Mouse (Mus musculus) stomach, embryonic 14.5 days (tissue): ENCODE measurements around the gene Dnah7a. TPM values are rescaled to one million over a fixed set of nuclear protein-coding genes. Genes with fewer than 3 reads are reported as not detected.
"Not testable (repeated sequence)": the region's sequence is repeated elsewhere in the genome, so short reads cannot be mapped to it uniquely, and the experiment has no call there.

Experiments used
- ATAC-seq: fragments of 200-750 bp; cut with Nextera tagmentation; 2 replicates; pipeline ENCODE4 v1.8.0; 2017; ENCODE audit warnings: low read depth, moderate TSS enrichment; ENCODE audit not compliant: insufficient number of reproducible peaks, insufficient read depth, low FRiP score
- H3K27ac ChIP-seq: fragments of 300-500 bp; sonication (generic); 2 replicates; pipeline ENCODE4 v1.5.1; 2014; ENCODE audit warnings: mild to moderate bottlenecking, low read length, moderate library complexity, mixed read lengths
- H3K27me3 ChIP-seq: fragments of 300-500 bp; sonication (generic); 2 replicates; pipeline ENCODE4 v1.6.1; 2014; ENCODE audit warnings: low read length, control low read depth, mixed read lengths; ENCODE audit not compliant: control insufficient read depth, insufficient read depth
- H3K36me3 ChIP-seq: fragments of 300-500 bp; sonication (generic); 2 replicates; pipeline ENCODE4 v1.6.1; 2014; ENCODE audit warnings: mild to moderate bottlenecking, control low read depth, low read length, moderate library complexity, mixed read lengths; ENCODE audit not compliant: control insufficient read depth, insufficient read depth
- H3K4me1 ChIP-seq: fragments of 300-500 bp; sonication (generic); 2 replicates; pipeline ENCODE4 v1.6.1; 2014; ENCODE audit warnings: low read length, control low read depth, mixed read lengths; ENCODE audit not compliant: control insufficient read depth, insufficient read depth
- H3K4me2 ChIP-seq: fragments of 300-500 bp; sonication (generic); replicated peaks from 2 replicates; pipeline ENCODE4 v1.6.1; 2014; ENCODE audit warnings: low read depth, low read length, control low read depth
- H3K4me3 ChIP-seq: fragments of 300-500 bp; sonication (generic); 2 replicates; pipeline ENCODE4 v1.5.1; 2014; ENCODE audit warnings: low read depth, low read length, control low read depth
- H3K9ac ChIP-seq: fragments of 300-500 bp; sonication (generic); replicated peaks from 2 replicates; pipeline ENCODE4 v1.6.1; 2014; ENCODE audit warnings: low read depth, mild to moderate bottlenecking, control low read depth, low read length, moderate library complexity, mixed read lengths
- H3K9me3 ChIP-seq: fragments of 300-500 bp; sonication (generic); 2 replicates; pipeline ENCODE4 v1.6.1; 2016; ENCODE audit warnings: low read depth, low read length, control low read depth; ENCODE audit not compliant: control insufficient read depth
- WGBS: fragments of 180-500 bp; shearing (Covaris S2); extraction: QIAGEN DNeasy Blood & Tissue Kit; methylation state at CpG from one replicate; pipeline ENCODE4 v1.1.7; 2014; 5-methylcytosine and 5-hydroxymethylcytosine counted together
- polyA plus RNA-seq: library from polyadenylated mRNA; unstranded; fragments of >200 nt; fragmentation: Nextera tagmentation; extraction: Ambion mirVana; gene quantifications from 2 replicates; pipeline ENCODE4 v1.2.1, GENCODE M21; 2014

Gene Dnah7a
- polyA plus RNA-seq, 1 experiment from 2014 or later: 1.2 TPM

DNA sequence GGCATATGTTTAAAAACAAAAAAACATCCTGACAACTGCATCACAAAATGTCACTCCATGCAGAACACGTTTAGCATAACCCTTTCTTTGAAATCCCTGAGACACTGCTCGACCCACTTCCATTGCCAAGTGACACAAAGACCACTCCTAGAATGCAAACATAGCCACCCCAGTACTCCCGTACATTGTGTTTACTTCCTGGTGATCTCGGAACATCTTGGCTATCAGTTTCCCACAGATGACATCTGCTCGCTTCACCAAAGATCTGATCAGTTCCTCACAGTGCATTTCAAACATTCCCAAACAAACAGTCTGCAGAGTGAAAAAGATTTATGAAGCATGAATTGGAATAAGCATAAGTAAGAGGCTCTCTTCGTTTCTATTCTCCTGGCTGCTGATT lies 76.6 kb downstream of the Dnah7a start:
- Histone ChIP-seq H3K9me3 (no peaks in the 10 kb centered on the region), H3K4me2 (no peak overlapping the region), H3K4me3 (no peak overlapping the region), H3K36me3 (no peaks in the 10 kb centered on the region), H3K9ac (no peak overlapping the region), H3K27me3 (no peaks in the 10 kb centered on the region), H3K27ac (no peak overlapping the region), H3K4me1 (no peaks in the 10 kb centered on the region)
- no peak for ATAC-seq
- WGBS: 20% methylated on average over 6 of the region's 6 CpGs

DNA sequence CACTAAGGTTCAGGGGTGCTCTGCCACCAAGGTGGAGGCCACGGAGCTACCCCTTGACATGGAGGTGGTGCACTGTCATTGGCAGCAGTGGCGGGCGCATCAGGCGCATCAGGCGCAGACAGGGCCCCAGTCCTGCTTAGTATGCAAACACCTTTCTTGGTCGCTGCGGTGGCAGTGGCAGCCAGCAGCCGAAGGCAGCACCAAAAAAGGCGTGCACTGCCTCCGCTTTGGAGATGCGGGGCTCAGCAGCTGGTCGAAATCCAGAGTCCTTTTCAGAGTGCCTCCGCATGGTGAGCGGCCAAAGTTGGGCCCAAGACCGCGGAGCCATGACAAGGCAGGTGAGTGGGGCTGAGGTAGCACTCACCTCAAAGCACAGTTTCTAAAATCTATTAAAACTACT lies 93.1 kb downstream of the Dnah7a start:
- H3K4me1 ChIP-seq: no peaks in the 10 kb centered on the region
- H3K4me2 ChIP-seq: no peak overlapping the region
- no peak overlapping the region for H3K4me3 ChIP-seq
- H3K9ac ChIP-seq: no peak overlapping the region
- H3K27ac ChIP-seq: no peak overlapping the region
- H3K36me3 ChIP-seq: no peaks in the 10 kb centered on the region
- peak; percentile 37; the same call in 1 of the 2 replicates for ATAC-seq
- WGBS: 94% methylated on average over 16 of the region's 16 CpGs
- H3K9me3 ChIP-seq: peaks cover 5% of the 10 kb centered on the region
- H3K27me3 ChIP-seq: no peaks in the 10 kb centered on the region

DNA sequence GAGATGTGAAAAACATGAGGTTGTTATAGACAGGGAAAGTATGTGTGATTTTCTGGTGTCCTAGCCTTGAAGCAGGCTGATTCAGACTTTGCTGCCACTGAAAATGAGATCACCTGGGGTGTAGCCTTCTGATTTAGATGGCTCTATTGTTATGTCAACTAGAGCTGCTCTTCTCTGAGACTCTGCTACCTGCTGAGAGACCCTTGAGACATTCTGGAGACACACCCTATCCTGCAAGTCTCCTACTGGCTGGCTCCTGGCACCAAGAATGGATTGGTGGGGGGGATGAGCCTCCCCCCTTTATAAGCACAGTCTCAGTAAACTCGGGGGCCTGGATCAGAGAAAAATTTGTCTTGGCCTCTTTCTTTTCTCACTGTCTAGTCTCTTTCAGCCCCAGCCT lies 125.3 kb downstream of the Dnah7a start:
- H3K4me2 ChIP-seq, H3K27me3 ChIP-seq, H3K36me3 ChIP-seq, H3K9me3 ChIP-seq, H3K4me1 ChIP-seq, H3K27ac ChIP-seq, H3K4me3 ChIP-seq, ATAC-seq, H3K9ac ChIP-seq: not testable (repeated sequence)
- 19% methylated on average over 1 of the region's 1 CpGs for WGBS

DNA sequence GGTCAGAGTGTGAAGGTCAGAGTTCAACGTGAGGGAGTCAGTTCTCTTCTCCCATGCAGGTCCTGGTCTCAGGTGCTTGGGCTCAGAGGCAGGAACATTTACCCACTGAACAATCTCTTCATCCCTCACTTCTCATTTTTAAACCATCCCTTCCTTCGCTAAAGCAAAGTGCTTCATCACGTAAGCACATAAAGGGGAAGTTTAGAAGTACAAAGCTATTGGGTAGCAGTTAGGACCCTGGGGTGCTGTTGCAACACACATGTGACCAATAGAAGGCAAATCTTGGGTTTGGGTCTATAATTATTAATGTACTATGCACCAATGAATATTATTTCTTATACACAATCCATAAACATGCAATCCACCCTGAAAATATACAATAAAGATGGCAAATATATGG lies 148.7 kb downstream of the Dnah7a start:
- not testable (repeated sequence) for H3K9me3 ChIP-seq, H3K4me3 ChIP-seq, H3K9ac ChIP-seq, H3K4me1 ChIP-seq, H3K36me3 ChIP-seq, H3K4me2 ChIP-seq, H3K27ac ChIP-seq, ATAC-seq, H3K27me3 ChIP-seq
- WGBS: 92% methylated on average over 3 of the region's 3 CpGs

DNA sequence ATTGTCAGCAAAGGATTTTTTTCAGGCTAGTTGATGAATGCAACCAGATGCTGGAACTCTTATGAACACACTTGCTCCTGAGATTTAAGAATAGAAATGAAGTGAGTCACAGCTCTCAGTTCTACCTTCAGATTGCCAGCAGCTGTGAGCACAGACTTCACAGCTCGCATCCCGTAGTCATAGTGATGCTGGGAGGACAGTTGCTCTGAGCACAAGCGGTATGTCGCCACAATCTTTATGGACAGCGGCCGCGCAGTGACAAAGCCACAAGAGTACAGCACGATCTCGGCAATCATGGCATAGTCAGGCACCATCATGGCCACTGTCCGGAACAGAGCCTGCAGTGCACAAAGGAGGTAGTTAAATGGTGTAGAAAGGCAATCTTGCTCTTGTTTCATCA lies 159.6 kb downstream of the Dnah7a start:
- H3K36me3 ChIP-seq, H3K9me3 ChIP-seq, H3K27ac ChIP-seq, H3K9ac ChIP-seq, H3K4me1 ChIP-seq, H3K4me2 ChIP-seq, ATAC-seq, H3K27me3 ChIP-seq, H3K4me3 ChIP-seq: not testable (repeated sequence)
- WGBS: 96% methylated on average over 10 of the region's 10 CpGs

DNA sequence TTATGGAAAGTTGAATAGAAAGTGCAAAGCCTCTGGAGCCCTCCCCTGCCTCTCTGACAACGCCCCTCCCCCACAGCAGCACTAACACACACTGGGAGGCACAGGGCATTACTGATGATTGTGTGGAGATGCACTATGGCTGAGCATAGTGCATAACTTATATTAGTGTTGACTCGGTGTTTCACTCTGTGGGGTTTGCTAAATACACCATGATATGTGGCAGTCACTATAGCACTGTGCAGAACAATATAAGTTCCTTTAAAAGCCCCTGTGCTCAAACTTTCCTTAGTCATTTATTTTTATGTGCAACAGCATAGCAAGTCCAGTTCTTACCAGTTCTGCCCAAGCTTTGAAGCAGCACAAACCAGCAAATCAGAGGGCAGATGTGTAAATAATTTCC lies 168.2 kb downstream of the Dnah7a start:
- not testable (repeated sequence) for ATAC-seq, H3K27me3 ChIP-seq, H3K9ac ChIP-seq, H3K4me1 ChIP-seq, H3K36me3 ChIP-seq, H3K27ac ChIP-seq, H3K4me2 ChIP-seq, H3K4me3 ChIP-seq, H3K9me3 ChIP-seq
- WGBS: 51% methylated on average over 2 of the region's 2 CpGs

DNA sequence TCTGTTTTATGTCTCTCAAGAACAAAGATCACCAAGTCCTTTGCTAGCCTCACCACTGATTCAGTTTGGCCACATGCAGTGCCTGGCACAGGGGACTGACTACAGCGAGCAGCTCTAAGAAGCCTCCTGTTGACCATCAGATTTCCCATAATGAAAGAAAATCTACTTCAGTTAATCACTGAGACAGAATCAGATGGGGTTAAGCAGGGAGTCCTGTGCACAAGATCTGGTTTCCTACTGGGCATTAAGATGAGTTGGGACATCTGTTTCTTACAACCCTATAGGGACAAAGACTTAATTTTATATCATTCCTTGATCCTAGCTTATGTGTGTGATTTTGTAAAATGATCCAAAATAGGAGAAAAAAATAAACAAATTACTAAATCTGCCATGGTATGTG lies 171.8 kb downstream of the Dnah7a start:
- not testable (repeated sequence) for H3K9ac ChIP-seq, H3K4me3 ChIP-seq, H3K9me3 ChIP-seq, H3K4me2 ChIP-seq, H3K4me1 ChIP-seq, ATAC-seq, H3K27me3 ChIP-seq, H3K27ac ChIP-seq, H3K36me3 ChIP-seq
- 58% methylated on average over 1 of the region's 1 CpGs for WGBS

DNA sequence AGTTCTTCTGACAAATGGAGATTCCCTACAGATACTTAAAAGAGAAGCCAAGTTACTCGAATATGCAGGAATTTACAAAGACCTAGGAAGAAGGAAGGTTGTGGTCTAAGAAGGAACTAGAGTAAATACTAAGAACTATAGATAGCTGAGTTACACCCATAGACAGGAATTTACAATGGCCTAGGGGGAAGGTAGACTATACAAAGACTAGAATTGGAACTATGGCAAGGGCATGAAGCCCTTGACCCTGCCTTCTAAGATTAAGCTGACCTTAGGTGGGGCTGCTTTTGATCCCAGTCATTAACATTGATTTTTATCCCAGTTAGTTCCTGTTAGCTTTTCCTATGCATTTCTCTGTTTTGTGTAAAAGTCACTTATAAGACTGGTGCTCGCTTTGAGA lies 180.6 kb downstream of the Dnah7a start:
- not testable (repeated sequence) for H3K9ac ChIP-seq, H3K27me3 ChIP-seq, ATAC-seq, H3K9me3 ChIP-seq, H3K4me3 ChIP-seq, H3K4me1 ChIP-seq, H3K27ac ChIP-seq, H3K4me2 ChIP-seq, H3K36me3 ChIP-seq
- WGBS: 65% methylated on average over 2 of the region's 2 CpGs

DNA sequence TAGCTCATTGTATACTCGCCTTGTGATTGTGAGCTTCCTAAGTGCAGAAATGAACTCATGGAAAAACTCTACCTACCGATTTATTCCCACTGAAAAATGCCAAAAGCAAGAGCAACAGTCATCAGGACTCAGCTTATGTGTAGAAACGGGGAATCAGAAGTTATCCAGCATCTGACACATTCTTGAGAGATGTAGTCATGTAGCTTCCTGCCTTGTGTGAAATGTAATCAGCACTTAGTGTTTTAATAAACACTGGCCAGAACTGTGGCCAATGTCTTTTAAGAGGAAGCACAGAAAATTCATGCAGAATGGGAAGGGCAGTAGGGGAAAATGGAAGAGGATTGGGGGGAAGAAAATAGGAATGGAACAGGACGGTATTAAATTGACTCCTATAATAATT lies 232.9 kb downstream of the Dnah7a start:
- no peak overlapping the region for H3K27ac ChIP-seq
- no peak overlapping the region for H3K4me2 ChIP-seq
- H3K4me3 ChIP-seq: no peak overlapping the region
- H3K36me3 ChIP-seq: no peaks in the 10 kb centered on the region
- no peak for ATAC-seq
- 42% methylated on average over 4 of the region's 4 CpGs for WGBS
- no peak overlapping the region for H3K9ac ChIP-seq
- no peaks in the 10 kb centered on the region for H3K27me3 ChIP-seq
- no peaks in the 10 kb centered on the region for H3K4me1 ChIP-seq
- no peaks in the 10 kb centered on the region for H3K9me3 ChIP-seq
